Mouse (Mus musculus): ENCODE results near the gene Sdf2l1. TPM values are rescaled to one million over a fixed set of nuclear protein-coding genes. Genes with fewer than 3 reads are reported as not detected.

Sdf2l1 gene
- 19.6 and 41.8 TPM in 2 replicates for polyA plus RNA-seq (2012; rRNA removed; ENCODE audit: low replicate concordance)

DNA sequence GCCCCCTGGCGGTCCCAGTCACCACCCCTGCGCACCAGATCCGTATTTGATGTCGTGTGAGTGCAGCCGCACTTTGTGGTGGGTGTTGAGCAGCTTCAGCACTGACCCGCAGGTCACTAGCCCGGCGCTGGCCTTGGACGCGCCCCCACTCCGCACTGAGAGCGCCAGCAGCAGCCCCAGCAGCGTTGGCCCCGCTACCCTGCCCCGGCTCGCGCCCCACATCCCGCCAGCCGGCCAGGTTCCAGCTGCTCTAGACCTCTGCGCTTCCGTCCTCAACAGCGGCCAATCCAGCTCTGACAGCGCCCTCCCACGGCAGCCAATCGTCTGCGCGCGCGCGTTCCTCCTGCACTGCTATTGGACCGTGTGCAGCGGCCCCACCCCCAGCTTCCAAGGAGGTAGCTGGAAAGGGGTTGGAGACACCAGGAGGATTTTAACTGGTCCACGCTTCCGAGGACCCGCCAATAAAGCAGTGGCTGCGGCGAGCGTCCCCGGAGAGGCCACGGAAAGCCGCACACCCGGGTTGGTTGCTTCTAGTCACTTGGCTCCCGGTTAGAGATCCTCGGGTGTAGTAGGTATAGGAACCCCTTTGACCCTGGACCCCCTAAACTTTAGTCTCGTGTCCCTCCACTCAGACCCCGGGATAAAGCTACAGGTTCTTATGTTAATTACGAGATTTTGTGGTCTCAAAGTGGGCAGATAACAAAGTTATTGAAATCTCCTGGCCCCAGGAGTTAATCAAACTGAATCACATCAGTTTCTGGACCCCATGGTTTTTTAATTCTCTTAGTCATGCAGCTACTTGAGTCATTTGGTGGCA is at the start of gene Sdf2l1:
Gene Sdf2l1 (minus strand): TSS at position 295 of the 817 bp plus-strand sequence.

DNA sequence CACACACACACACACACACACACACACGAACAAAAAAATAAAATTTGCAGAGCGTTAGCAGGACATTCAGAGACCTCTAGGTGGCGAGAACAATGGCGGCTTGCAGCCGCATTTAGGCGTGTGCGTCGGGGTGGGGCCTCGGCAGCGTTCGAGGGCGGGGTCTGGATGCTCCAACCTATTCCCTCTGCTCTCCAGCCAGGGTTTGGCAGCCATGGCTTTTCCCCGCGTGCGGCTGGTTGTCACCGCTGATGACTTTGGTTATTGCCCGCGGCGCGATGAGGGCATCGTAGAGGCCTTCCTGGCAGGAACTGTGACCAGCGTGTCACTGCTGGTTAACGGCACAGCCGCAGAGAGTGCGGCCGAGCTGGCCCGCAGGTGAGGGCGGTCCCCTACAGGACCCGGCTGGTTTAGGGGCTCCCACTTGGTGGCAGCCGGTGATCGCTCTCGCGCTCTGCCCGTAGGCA is 14.6 kb upstream of the Sdf2l1 start, which contains the start of gene Ccdc116:
Gene Ccdc116 (minus strand): TSS at position 458 of the 464 bp plus-strand sequence.

DNA sequence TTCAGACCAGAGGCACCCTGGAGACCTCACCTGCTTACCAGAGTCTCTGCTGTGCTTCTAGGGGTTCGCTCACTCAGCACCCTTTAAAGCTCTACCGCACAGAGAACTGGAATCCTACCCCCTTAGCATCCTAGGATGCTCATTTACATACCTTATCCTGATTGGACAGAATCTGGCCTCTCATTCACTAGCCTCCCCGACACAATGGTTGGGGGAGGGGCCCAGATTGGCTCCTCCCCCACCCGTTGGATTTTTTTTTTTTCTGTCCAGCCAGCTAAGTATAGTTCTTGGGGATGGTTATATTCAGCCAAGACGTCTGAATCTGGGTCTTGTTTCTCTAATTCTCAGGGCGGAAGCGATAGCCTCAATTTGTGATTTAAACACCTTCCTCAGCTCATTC is 12.2 kb upstream of the Sdf2l1 start, which contains the start of gene Ydjc:
Gene Ydjc (plus strand): TSS at position 283 of the 400 bp plus-strand sequence.

DNA sequence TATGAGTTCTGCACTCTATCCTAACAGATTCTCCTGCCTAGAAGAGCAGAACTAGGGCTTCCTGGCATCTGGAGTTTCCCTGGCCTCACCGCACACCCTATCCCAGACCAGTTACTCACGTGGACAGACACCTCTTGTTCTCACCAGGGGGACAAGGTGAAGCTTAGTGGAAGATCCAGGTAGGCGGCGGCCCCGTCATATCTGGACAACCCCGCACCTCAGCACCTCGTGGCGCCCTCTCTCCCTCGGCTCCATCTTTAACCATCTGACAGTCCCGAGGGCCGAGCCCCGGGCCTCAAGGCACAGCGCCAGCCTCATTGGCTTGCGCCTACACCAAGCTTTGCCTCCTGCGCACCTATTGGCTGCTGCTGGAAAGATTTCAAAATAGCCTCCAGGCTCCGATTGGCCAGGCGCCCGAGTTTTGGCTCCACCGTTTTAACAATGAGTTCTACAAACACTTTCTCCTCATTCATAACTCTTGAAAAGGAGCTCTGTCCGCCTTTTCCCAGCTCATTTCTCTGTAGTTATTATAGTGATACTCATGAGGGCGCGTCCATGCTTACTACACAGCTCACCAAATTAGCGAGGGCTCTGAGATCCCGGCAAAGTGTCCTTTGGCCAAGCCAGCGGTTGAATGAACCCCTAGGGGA is 7.2 kb downstream of the Sdf2l1 start, which contains the start of gene 2610318N02Rik:
Gene 2610318N02Rik (minus strand): TSS at position 297 of the 650 bp plus-strand sequence.

DNA sequence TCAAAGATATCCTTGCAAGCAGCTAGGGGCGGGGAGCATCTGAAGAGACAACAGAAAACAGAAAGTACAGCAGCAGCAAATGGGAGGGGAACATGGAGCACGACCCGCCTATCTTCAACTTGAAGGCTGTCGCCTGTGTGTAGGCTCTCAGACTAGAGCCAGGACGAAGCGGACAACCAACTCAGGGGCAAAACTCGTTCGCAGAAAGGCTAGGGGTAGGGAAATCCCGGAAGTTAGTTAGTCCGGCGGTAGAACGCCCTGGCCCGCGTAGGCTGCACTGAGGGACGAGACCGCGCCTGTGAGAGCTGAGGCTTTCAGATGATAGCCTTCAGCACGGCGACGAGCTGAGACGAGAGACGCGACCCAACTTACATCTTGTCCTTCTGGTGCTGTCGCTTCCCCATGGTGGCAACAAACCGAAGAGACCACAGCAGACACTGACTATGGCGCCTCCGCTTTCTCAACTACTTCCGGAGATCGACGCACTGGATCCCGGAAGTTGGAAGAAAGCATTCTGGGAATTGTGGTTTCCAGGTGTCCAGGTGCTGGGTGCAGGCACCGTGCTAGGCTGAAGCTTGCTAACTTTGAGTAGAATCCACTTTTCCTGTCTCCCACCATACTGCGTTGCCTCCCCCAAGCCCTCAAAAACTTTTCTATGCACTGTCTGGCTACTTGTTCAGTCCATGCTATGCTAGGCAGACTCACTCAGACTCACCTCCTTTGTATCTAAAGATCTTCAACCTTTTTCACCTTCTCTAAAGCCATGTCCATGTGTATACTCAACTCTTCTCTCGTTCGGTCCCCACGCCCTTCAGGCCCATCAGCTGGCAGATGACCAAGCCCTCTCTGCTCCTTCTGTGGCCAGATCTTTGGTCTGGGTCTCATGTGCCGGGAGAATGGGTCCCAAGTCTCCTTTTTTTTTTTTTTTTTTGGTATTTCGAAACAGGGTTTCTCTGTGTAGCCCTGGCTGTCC is 21.1 kb downstream of the Sdf2l1 start, which contains the start of gene Ppil2:
Gene Ppil2 (minus strand): TSS at position 487 of the 973 bp plus-strand sequence.

Other genes with a start within 250 kb of the Sdf2l1 start
- gene Ppm1f, start 235.9 kb downstream of the Sdf2l1 start, polyA plus RNA-seq (2012; rRNA removed; ENCODE audit: low replicate concordance) = 31.5 and 37.5 TPM in 2 replicates
- 82.0 and 108 TPM in 2 replicates for gene Mapk1, start 149.0 kb downstream of the Sdf2l1 start, polyA plus RNA-seq (2012; rRNA removed; ENCODE audit: low replicate concordance)
- gene Ypel1, start 62.7 kb downstream of the Sdf2l1 start, polyA plus RNA-seq (2012; rRNA removed; ENCODE audit: low replicate concordance) = 3.7 and 3.9 TPM in 2 replicates
- gene Ppil2, start 21.1 kb downstream of the Sdf2l1 start, polyA plus RNA-seq (2012; rRNA removed; ENCODE audit: low replicate concordance) = 85.9 and 113 TPM in 2 replicates
- gene 2610318N02Rik, start 7.2 kb downstream of the Sdf2l1 start, polyA plus RNA-seq (2012; rRNA removed; ENCODE audit: low replicate concordance) = 0.30 and 2.3 TPM in 2 replicates
- 1.7 and 16.6 TPM in 2 replicates for gene Ydjc, start 12.2 kb upstream of the Sdf2l1 start, polyA plus RNA-seq (2012; rRNA removed; ENCODE audit: low replicate concordance)
- 0.33 and 1.3 TPM in 2 replicates for gene Ccdc116, start 14.8 kb upstream of the Sdf2l1 start, polyA plus RNA-seq (2012; rRNA removed; ENCODE audit: low replicate concordance)
- 65.1 and 66.8 TPM in 2 replicates for gene Ube2l3, start 70.3 kb upstream of the Sdf2l1 start, polyA plus RNA-seq (2012; rRNA removed; ENCODE audit: low replicate concordance)
- 0.03 TPM in 1 of 2 replicates, not detected in the other for gene Rimbp3, start 76.2 kb upstream of the Sdf2l1 start, polyA plus RNA-seq (2012; rRNA removed; ENCODE audit: low replicate concordance)
- gene Hic2, start 101.2 kb upstream of the Sdf2l1 start, polyA plus RNA-seq (2012; rRNA removed; ENCODE audit: low replicate concordance) = 1.8 and 3.8 TPM in 2 replicates
- 4.8 and 9.6 TPM in 2 replicates for gene Tmem191c, start 143.7 kb upstream of the Sdf2l1 start, polyA plus RNA-seq (2012; rRNA removed; ENCODE audit: low replicate concordance)
- 0.24 and 0.80 TPM in 2 replicates for gene Serpind1, start 199.0 kb upstream of the Sdf2l1 start, polyA plus RNA-seq (2012; rRNA removed; ENCODE audit: low replicate concordance)